14 mouse cellular contexts compared by ENCODE assay signal in the genomic region with DNA sequence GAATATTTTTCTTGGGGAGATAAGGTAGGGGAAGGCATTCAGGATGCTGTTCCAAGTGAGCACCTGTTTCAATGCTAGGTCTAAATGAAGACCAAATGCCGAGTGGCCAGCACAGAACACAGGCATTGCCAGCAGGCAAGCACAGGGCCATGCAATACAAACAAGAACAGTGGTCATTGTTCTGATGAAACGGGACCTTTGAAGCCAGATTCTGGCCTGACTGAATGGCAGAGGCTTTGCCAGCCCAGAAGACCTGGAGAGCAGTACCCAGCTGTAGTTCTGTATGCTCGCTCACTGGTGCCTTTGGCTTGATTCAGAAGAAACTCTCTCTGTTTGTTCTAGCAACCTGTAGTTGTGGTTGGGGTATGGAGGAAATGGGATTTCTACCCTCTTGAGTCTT.
"Had no signal": no experiment of that assay in that cellular context is flagged by ENCODE, and none has a peak within 500 bp of the region (broad histone marks: within the 10 kb centered on the region; RNA-seq: fewer than 3 reads in every experiment).

No protein-coding gene starts in this region.

- ATAC-seq: midbrain, embryonic 16.5 days had no signal

- DNase-seq: lung, adult 18-20 months; lung, embryonic 14.5 days; lung, postnatal 10 days; lung, postnatal 4 days; midbrain, embryonic 14.5 days; retina, postnatal 1 day; right cerebral cortex, adult 18-20 months; right cerebral cortex, postnatal 25 days; right cerebral cortex, postnatal 4 days; spleen, adult 18-20 months; thymus, adult 18-20 months; thymus, postnatal 14 days; thymus, postnatal 36 days had no signal
